Mouse (Mus musculus) heart, postnatal 0 days (tissue): Measurements from ENCODE around the gene Cacna1e. TPM values are rescaled to one million over a fixed set of nuclear protein-coding genes. Genes with fewer than 3 reads are reported as not detected.

Source experiments
- ATAC-seq: fragments of 200-750 bp; cut with Nextera tagmentation; 2 replicates; pipeline ENCODE4 v1.8.0; 2017; ENCODE audit warnings: low read depth, moderate number of reproducible peaks, moderate library complexity; ENCODE audit not compliant: insufficient read depth
- DNase-seq: peaks from one replicate; pipeline ENCODE4 v3.0.0-alpha.2; 2016; ENCODE audit warnings: low spot score
- H3K27ac ChIP-seq: fragments of 300-500 bp; sonication (generic); 2 replicates; pipeline ENCODE4 v1.5.1; 2014; ENCODE audit warnings: low read depth, mild to moderate bottlenecking
- H3K27me3 ChIP-seq: fragments of 300-500 bp; sonication (generic); 2 replicates; pipeline ENCODE4 v1.6.1; 2014; ENCODE audit warnings: low read length, mixed read lengths; ENCODE audit not compliant: control insufficient read depth, insufficient read depth
- H3K36me3 ChIP-seq: fragments of 300-500 bp; sonication (generic); replicated peaks from 2 replicates; pipeline ENCODE4 v1.6.1; 2014; ENCODE audit warnings: low read length, mixed read lengths; ENCODE audit not compliant: control insufficient read depth, insufficient read depth
- H3K4me1 ChIP-seq: fragments of 300-500 bp; sonication (generic); 2 replicates; pipeline ENCODE4 v1.6.1; 2014; ENCODE audit warnings: antibody characterized with exemption; ENCODE audit not compliant: control insufficient read depth, insufficient read depth
- H3K4me2 ChIP-seq: fragments of 300-500 bp; sonication (generic); 2 replicates; pipeline ENCODE4 v1.6.1; 2014; ENCODE audit warnings: low read depth, mild to moderate bottlenecking, low read length, moderate library complexity
- H3K4me3 ChIP-seq: fragments of 300-500 bp; sonication (generic); 2 replicates; pipeline ENCODE4 v1.5.1; 2014; ENCODE audit warnings: low read depth, low read length
- H3K9ac ChIP-seq: fragments of 300-500 bp; sonication (generic); replicated peaks from 2 replicates; pipeline ENCODE4 v1.6.1; 2014; ENCODE audit warnings: low read depth, low read length, mixed read lengths
- H3K9me3 ChIP-seq: fragments of 300-500 bp; sonication (generic); replicated peaks from 2 replicates; pipeline ENCODE4 v1.6.1; 2016; ENCODE audit warnings: low read length; ENCODE audit not compliant: control insufficient read depth
- CTCF ChIP-seq: IDR thresholded peaks from 2 replicates; pipeline ENCODE4 v1.5.1; 2016; ENCODE audit warnings: antibody characterized with exemption, control low read depth, low read depth
- EP300 ChIP-seq: IDR thresholded peaks from 2 replicates; pipeline ENCODE4 v1.6.1; 2016; ENCODE audit warnings: antibody characterized with exemption, low read depth
- WGBS: fragments of 180-500 bp; shearing (Covaris S2); extraction: QIAGEN DNeasy Blood & Tissue Kit; methylation state at CpG from one replicate; pipeline ENCODE4 v1.1.7; 2014; 5-methylcytosine and 5-hydroxymethylcytosine counted together
- polyA plus RNA-seq: library from polyadenylated mRNA; unstranded; fragments of >200 nt; fragmentation: Nextera tagmentation; extraction: Ambion mirVana; gene quantifications from 2 replicates; pipeline ENCODE4 v1.2.1, GENCODE M21; 2015
- total RNA-seq: library from RNA; depleted of rRNA; stranded (reverse); fragments of >200 nt; gene quantifications from 2 replicates; pipeline ENCODE4 v1.2.3, GENCODE M21; 2014; ENCODE audit warnings: low replicate concordance

The Cacna1e gene
- total and polyA plus RNA-seq, 2 experiments from 2014 or later, result 0.04 to 0.08 TPM

GRCm38 (mm10) chr1:154729269-154729980 is 154.9 kb downstream of the Cacna1e start:
- TF ChIP-seq EP300 (no peak), CTCF (peak; percentile 90)
- WGBS, result 58% methylated on average over 6 of the region's 6 CpGs
- H3K9me3 ChIP-seq, result no peaks in the 10 kb centered on the region
- no peak overlapping the region for H3K9ac ChIP-seq
- H3K4me3 ChIP-seq, result no peak overlapping the region
- H3K4me1 ChIP-seq, result no peaks in the 10 kb centered on the region
- DNase-seq (peak; percentile 50), ATAC-seq (no peak; the same call in 1 of the 2 replicates)
- H3K4me2 ChIP-seq, result no peak overlapping the region
- H3K27me3 ChIP-seq, result peaks cover 52% of the 10 kb centered on the region
- H3K27ac ChIP-seq, result no peak overlapping the region
- H3K36me3 ChIP-seq, result no peaks in the 10 kb centered on the region

GRCm38 (mm10) chr1:154728682-154729081 is 155.6 kb downstream of the Cacna1e start:
- Histone ChIP-seq H3K4me3 (no peak overlapping the region), H3K9ac (no peak overlapping the region), H3K27me3 (peaks cover 60% of the 10 kb centered on the region), H3K4me1 (no peaks in the 10 kb centered on the region), H3K27ac (no peak overlapping the region), H3K36me3 (no peaks in the 10 kb centered on the region), H3K9me3 (no peaks in the 10 kb centered on the region), H3K4me2 (no peak overlapping the region)
- TF ChIP-seq CTCF, result no peak
- TF ChIP-seq EP300, result no peak
- no peak for ATAC-seq
- 44% methylated on average over 5 of the region's 5 CpGs for WGBS
- DNase-seq, result no peak

- ATAC-seq, result no peak
- WGBS, result 69% methylated on average over 8 of the region's 8 CpGs
- Histone ChIP-seq H3K4me2 (no peak overlapping the region), H3K4me3 (no peak overlapping the region), H3K36me3 (no peaks in the 10 kb centered on the region), H3K9ac (no peak overlapping the region), H3K27me3 (peaks cover 70% of the 10 kb centered on the region), H3K27ac (no peak overlapping the region), H3K4me1 (no peaks in the 10 kb centered on the region), H3K9me3 (no peaks in the 10 kb centered on the region)
- TF ChIP-seq EP300 (no peak), CTCF (no peak)
- no peak for DNase-seq
Measured at GRCm38 (mm10) chr1:154727696-154728095, 156.6 kb downstream of the Cacna1e start.

DNA sequence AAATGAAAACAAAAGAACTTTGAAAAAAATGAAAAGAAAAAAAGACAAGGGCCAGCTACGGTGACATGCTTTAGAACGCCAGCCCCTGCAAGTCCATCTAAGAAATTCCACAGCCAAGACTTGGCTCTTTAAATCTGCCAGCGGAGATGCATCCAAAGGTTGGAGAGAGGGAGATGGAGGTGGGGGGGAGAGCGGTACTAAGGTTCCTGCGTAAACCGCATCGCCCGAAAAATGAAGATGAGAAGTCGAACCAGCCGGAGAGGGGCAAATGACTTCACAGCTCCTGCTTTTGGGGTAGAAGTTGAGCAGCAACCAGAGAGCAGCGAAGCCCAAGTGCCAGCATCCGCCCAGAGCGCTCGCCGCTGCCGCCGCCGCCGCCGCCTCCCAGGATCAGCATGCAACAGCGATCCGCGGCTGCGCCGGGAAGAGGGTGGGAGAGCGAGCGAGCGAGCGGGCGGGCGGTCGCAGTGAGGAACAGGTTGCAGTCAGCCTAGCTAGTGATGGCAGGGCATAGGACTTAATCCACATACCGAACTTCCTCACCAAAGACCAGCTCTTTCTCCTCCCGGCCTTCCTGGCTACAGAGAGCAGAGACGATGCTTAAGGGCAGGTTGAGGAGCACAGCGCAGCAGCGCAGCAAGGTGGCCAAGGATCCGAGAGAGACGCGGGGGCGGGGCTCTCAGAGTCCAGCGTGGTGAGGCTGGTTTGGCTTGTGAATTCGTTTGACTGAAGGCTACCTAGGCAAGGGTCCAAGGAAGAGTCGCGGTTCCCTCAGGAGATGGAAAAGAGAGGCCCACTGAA is 157.7 kb downstream of the Cacna1e start:
- no peaks in the 10 kb centered on the region for H3K9me3 ChIP-seq
- no peak for TF ChIP-seq EP300
- no peaks in the 10 kb centered on the region for H3K36me3 ChIP-seq
- WGBS, result 2% methylated on average over 45 of the region's 45 CpGs
- peak overlapping the region; percentile 37 for H3K4me3 ChIP-seq
- H3K9ac ChIP-seq, result no peak overlapping the region
- ATAC-seq, result no peak
- H3K4me2 ChIP-seq, result peak overlapping the region; percentile 52
- no peak overlapping the region for H3K27ac ChIP-seq
- DNase-seq, result no peak
- peaks cover 68% of the 10 kb centered on the region for H3K27me3 ChIP-seq
- H3K4me1 ChIP-seq, result no peaks in the 10 kb centered on the region

- Histone ChIP-seq H3K27ac (no peak overlapping the region), H3K9ac (no peak overlapping the region), H3K4me1 (no peaks in the 10 kb centered on the region), H3K27me3 (peaks cover 68% of the 10 kb centered on the region), H3K9me3 (no peaks in the 10 kb centered on the region), H3K36me3 (no peaks in the 10 kb centered on the region), H3K4me3 (peak overlapping the region; percentile 37), H3K4me2 (peak overlapping the region; percentile 52)
- DNase-seq (no peak), ATAC-seq (no peak)
- WGBS, result 27% methylated on average over 35 of the region's 35 CpGs
- TF ChIP-seq CTCF, result no peak
- TF ChIP-seq EP300, result no peak
Measured at GRCm38 (mm10) chr1:154725356-154726320, 158.7 kb downstream of the Cacna1e start.
